Mouse (Mus musculus) lung, postnatal 0 days (tissue): ENCODE data around the gene Slc11a1.

Experiments used
- CTCF ChIP-seq: IDR thresholded peaks from 2 replicates; pipeline ENCODE4 v1.5.1; 2016; ENCODE audit warnings: antibody characterized with exemption, mild to moderate bottlenecking
- EP300 ChIP-seq: IDR thresholded peaks from 2 replicates; pipeline ENCODE4 v1.6.1; 2016; ENCODE audit warnings: antibody characterized with exemption, mild to moderate bottlenecking, control low read depth

DNA sequence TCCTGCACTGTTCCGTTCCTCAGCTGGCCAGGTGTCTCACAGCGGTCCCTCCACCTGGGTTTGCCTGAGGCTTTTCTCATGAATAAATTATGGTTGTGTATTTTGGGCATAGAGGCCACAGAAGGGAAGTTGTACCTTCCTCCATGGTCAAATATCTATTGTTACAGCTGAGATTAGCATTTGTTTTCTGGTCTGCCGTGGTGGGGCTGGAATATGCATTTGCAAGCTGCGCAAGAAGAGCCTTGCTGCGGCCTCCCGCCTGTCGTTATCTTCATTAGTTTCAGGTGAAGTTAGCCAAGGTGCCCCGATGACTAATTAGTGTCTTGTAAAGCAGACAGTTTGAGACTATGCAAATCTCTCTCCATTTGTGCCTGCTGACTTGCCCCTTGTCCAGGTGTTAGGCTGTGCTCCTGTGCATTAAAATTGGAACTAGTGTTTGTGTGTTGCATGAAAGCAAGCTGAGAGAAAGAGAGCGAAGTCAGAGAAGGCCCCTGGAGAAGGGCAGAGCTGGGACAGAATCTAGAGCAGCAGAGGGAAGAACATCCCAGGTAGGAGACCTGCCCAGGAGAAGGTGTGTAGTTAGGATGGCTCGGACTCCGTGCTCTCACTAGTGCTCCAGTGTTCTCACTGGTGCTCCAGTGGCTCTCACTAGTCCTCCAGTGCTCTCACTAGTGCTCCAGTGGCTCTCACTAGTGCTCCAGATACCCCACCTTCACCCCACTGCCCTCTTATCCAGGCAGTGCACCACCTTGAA lies 30.7 kb upstream of the Slc11a1 start:
- TF ChIP-seq CTCF: no peak
- TF ChIP-seq EP300: no peak
